Mouse (Mus musculus): ENCODE data around the gene Asl.

The Asl gene

DNA sequence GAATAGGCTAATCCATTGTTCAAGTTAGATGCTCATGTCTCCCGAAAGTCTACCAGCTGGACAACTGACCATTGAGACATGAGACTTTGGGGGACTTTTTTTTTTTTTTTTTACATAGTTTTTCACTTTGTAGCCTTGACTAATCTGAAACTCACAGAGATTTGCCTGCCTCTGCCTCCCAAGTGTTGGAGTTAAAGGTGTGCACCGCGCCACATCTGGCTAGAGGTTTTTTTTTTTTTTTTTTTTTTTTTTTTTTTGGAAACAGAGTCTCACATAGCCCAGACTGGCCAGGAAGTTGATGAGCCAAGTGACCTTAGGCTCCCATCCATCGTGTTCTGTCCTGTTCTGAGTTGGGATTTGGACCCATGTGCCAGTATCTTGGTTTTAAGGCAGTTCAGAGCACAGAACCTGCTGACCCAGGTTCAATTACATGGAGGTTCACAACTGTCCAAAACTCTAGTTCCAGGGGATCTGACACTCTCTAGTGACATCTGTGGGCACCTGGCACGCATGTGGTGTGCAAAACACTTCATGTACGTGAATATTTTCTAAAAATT is 20.9 kb downstream of the Asl start:
- H3K4me1 ChIP-seq (replicated peaks; ENCODE audit: low read depth, low read length), result peaks cover 33% of the 10 kb centered on the region
- no peak overlapping the region for H3K4me3 ChIP-seq (replicated peaks; ENCODE audit: low read length)
- H3K27me3 ChIP-seq (ENCODE audit: insufficient read depth, low read length), result peaks cover 10% of the 10 kb centered on the region
- H3K9me3 ChIP-seq (ENCODE audit: low read length), result no peaks in the 10 kb centered on the region; the same call in 1 of the 2 replicates
- peaks cover 12% of the 10 kb centered on the region for H3K36me3 ChIP-seq (ENCODE audit: insufficient read depth, low read length)
- no peak for TF ChIP-seq POU5F1 (IDR thresholded peaks at IDR 0.05; ENCODE audit: borderline replicate concordance, low read length)
- TF ChIP-seq CTCF (conservative IDR thresholded peaks at IDR 0.05; ENCODE audit: low read length), result no peak
- no peak for TF ChIP-seq NANOG (IDR thresholded peaks at IDR 0.05; ENCODE audit: borderline replicate concordance, low read length)

DNA sequence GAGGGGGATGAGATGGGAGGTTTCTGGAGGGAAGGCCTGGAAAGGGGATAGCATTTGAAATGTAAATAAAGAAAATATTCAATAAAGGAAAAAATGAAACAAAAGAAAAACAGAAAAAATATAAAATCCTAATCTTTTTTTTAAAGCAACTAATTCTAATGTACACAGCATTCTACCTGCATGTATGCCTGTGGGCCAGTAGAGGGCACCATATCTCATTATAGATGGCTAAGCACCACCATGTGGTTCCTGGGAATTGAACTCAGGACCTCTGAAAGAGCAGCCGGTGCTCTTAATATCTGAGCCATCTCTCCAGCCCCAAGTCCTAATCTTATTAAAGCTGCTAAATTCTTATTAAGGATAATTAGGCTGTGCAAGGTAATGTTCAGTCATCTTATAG is 21.7 kb downstream of the Asl start:
- Histone ChIP-seq H3K4me3 (replicated peaks; ENCODE audit: low read length) (no peak overlapping the region), H3K27me3 (ENCODE audit: insufficient read depth, low read length) (peaks cover 18% of the 10 kb centered on the region), H3K9me3 (ENCODE audit: low read length) (no peaks in the 10 kb centered on the region; the same call in 1 of the 2 replicates), H3K36me3 (ENCODE audit: insufficient read depth, low read length) (peaks cover 4% of the 10 kb centered on the region), H3K4me1 (replicated peaks; ENCODE audit: low read depth, low read length) (peaks cover 31% of the 10 kb centered on the region)
- peak; percentile 82 for TF ChIP-seq CTCF (conservative IDR thresholded peaks at IDR 0.05; ENCODE audit: low read length)
- no peak for TF ChIP-seq POU5F1 (IDR thresholded peaks at IDR 0.05; ENCODE audit: borderline replicate concordance, low read length)
- TF ChIP-seq NANOG (IDR thresholded peaks at IDR 0.05; ENCODE audit: borderline replicate concordance, low read length), result no peak

DNA sequence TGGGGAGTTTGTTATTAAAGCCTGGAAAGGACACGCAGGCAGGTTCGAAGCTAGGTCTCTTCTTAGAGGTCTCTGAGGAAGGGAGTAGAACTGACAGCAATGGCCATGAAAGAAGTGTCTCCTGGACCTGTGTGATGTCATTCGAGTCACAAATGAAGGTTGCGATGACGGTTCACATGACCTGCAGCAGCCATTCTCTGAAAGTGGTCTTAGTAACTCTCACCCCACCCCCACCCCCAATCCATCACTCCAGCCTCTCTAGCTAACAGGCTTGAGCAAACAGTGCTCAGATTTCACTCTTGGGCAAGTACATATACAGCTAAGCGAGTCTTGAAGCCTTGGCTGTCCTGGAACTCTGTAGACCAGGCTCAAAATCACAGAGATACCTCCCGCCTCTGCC is 25.8 kb downstream of the Asl start:
- TF ChIP-seq CTCF (conservative IDR thresholded peaks at IDR 0.05; ENCODE audit: low read length), result no peak
- no peak for TF ChIP-seq NANOG (IDR thresholded peaks at IDR 0.05; ENCODE audit: borderline replicate concordance, low read length)
- no peak for TF ChIP-seq POU5F1 (IDR thresholded peaks at IDR 0.05; ENCODE audit: borderline replicate concordance, low read length)
- H3K9me3 ChIP-seq (ENCODE audit: low read length), result no peaks in the 10 kb centered on the region
- H3K36me3 ChIP-seq (ENCODE audit: insufficient read depth, low read length), result peaks cover 6% of the 10 kb centered on the region; the same call in 1 of the 2 replicates
- peaks cover 38% of the 10 kb centered on the region for H3K4me1 ChIP-seq (replicated peaks; ENCODE audit: low read depth, low read length)
- peaks cover 25% of the 10 kb centered on the region for H3K27me3 ChIP-seq (ENCODE audit: insufficient read depth, low read length)
- H3K4me3 ChIP-seq (replicated peaks; ENCODE audit: low read length), result peak overlapping the region; percentile 84; the same call in 1 of the 2 replicates

DNA sequence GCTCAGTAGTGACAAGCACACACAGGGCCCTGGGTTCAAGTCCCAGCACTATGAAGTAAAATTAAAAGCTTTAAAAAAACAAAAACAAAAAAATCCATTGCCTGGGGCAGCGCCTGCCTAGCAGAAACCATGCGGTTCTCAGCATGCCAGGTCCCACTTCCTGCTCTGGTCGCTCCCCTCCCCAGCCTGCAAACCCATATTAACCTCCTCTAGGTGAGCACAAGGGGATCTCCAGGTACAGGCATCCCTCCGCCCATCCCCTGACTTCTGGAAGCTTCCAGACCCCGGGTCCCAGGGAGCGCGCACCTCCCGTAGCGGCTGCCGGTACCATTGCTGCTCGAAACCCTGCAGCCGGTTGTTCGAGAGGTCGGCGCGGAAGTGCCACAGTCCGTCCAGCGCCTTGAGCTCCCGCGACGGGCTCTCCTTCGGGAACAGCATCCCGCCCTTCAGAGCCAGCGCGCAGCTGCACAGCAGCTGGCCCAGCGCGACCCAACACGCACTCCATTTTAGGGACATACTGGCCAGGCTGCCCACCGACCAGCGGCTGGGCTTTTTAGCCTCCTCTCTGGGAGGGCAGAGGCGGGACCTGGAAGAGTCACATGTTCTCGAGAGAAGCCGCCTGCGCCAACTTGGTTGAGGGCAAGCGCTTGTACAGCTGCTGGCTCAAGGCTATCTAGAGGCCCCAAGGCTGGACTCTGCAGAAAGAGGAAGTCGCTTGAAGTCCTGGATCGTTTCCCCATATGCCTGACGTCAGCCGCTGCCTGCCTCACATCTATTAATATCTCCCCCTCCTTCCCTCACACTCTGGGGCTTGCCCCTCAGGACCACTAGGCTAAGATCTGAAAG is 26.5 kb downstream of the Asl start, which contains the start of gene Gusb:
TSS of gene Gusb (minus strand) at position 749 of the 846 bp plus-strand sequence.
- peak within 1 kb of the TSS; percentile 84 for H3K4me3 ChIP-seq (replicated peaks; ENCODE audit: low read length)
- H3K36me3 ChIP-seq (ENCODE audit: insufficient read depth, low read length), result peaks cover 6% of the 10 kb centered on the region; the same call in 1 of the 2 replicates
- TF ChIP-seq POU5F1 (IDR thresholded peaks at IDR 0.05; ENCODE audit: borderline replicate concordance, low read length), result no peak
- TF ChIP-seq CTCF (conservative IDR thresholded peaks at IDR 0.05; ENCODE audit: low read length), result no peak
- TF ChIP-seq NANOG (IDR thresholded peaks at IDR 0.05; ENCODE audit: borderline replicate concordance, low read length), result no peak
- H3K9me3 ChIP-seq (ENCODE audit: low read length), result no peaks in the 10 kb centered on the region
- H3K27me3 ChIP-seq (ENCODE audit: insufficient read depth, low read length), result peaks cover 29% of the 10 kb centered on the region
- H3K4me1 ChIP-seq (replicated peaks; ENCODE audit: low read depth, low read length), result peaks cover 45% of the 10 kb centered on the region

GRCm38 (mm10) chr5:130001356-130001987 is 27.6 kb downstream of the Asl start:
- Histone ChIP-seq H3K36me3 (ENCODE audit: insufficient read depth, low read length) (peaks cover 11% of the 10 kb centered on the region), H3K9me3 (ENCODE audit: low read length) (no peaks in the 10 kb centered on the region), H3K4me1 (replicated peaks; ENCODE audit: low read depth, low read length) (peaks cover 48% of the 10 kb centered on the region), H3K27me3 (ENCODE audit: insufficient read depth, low read length) (peaks cover 33% of the 10 kb centered on the region), H3K4me3 (replicated peaks; ENCODE audit: low read length) (peak overlapping the region; percentile 84; the same call in 1 of the 2 replicates)
- no peak for TF ChIP-seq NANOG (IDR thresholded peaks at IDR 0.05; ENCODE audit: borderline replicate concordance, low read length)
- no peak for TF ChIP-seq POU5F1 (IDR thresholded peaks at IDR 0.05; ENCODE audit: borderline replicate concordance, low read length)
- no peak for TF ChIP-seq CTCF (conservative IDR thresholded peaks at IDR 0.05; ENCODE audit: low read length)

DNA sequence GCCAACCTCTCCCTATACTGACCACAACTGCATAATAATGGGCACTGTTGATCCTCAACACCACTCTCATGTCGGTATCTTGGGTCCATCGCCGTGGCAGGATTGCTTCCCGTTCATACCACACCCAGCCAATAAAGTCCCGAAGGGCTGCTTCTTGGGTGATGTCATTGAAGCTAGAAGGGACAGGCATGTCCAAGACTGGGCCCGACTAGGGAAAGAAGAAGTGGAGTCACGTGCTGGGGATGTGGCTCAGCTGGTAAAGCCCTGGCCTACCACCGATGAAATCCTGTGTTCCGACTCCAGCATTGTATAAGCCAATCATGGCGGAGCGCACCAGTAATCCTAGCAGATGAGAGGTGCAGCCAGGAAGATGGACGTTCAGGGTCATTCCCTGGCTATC is 28.3 kb downstream of the Asl start:
- Histone ChIP-seq H3K4me1 (replicated peaks; ENCODE audit: low read depth, low read length) (peaks cover 50% of the 10 kb centered on the region), H3K9me3 (ENCODE audit: low read length) (no peaks in the 10 kb centered on the region), H3K4me3 (replicated peaks; ENCODE audit: low read length) (no peak overlapping the region), H3K27me3 (ENCODE audit: insufficient read depth, low read length) (peaks cover 33% of the 10 kb centered on the region), H3K36me3 (ENCODE audit: insufficient read depth, low read length) (peaks cover 12% of the 10 kb centered on the region)
- TF ChIP-seq NANOG (IDR thresholded peaks at IDR 0.05; ENCODE audit: borderline replicate concordance, low read length) (no peak), CTCF (conservative IDR thresholded peaks at IDR 0.05; ENCODE audit: low read length) (no peak), POU5F1 (IDR thresholded peaks at IDR 0.05; ENCODE audit: borderline replicate concordance, low read length) (no peak)

DNA sequence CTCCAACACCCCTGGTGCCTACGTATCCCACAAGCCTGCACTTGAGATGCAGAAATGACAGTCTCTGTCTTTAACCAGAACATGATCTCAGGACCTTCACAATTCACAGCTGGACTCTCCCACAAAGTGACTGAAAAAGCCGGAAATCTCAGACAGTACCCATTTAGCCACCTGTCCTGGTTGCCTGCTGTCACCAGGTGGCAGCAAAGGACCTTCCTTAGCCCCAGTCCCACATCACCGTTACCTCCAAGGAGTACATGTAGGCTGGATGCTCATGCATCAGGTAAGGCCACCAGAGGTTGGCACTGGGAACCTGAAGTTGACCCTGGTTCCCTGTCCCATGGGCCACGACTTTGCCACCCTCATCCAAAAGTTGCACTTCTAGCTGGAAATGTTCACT is 29.9 kb downstream of the Asl start:
- peaks cover 12% of the 10 kb centered on the region for H3K36me3 ChIP-seq (ENCODE audit: insufficient read depth, low read length)
- TF ChIP-seq POU5F1 (IDR thresholded peaks at IDR 0.05; ENCODE audit: borderline replicate concordance, low read length) (no peak), CTCF (conservative IDR thresholded peaks at IDR 0.05; ENCODE audit: low read length) (peak; percentile 72)
- peaks cover 59% of the 10 kb centered on the region for H3K4me1 ChIP-seq (replicated peaks; ENCODE audit: low read depth, low read length)
- H3K4me3 ChIP-seq (replicated peaks; ENCODE audit: low read length), result no peak overlapping the region
- H3K9me3 ChIP-seq (ENCODE audit: low read length), result no peaks in the 10 kb centered on the region
- peaks cover 31% of the 10 kb centered on the region for H3K27me3 ChIP-seq (ENCODE audit: insufficient read depth, low read length)

DNA sequence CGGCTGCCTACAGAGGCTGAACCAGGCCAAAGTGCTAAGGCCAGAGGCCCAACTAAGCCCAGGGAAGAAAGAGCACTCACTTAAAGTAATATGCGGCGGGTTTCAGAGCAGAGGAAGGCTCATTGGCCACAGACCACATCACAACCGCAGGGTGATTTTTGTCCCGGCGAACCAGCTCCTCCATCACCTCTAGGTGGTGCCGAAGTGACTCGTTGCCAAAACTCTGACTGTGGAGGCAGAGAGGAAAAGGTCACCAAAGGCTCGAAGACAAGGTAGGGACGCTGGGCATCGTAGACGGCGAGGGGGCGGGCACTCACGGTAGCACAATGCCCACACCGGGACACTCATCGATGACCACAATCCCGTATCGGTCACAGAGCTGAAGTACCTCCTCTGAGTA is 31.3 kb downstream of the Asl start:
- peaks cover 19% of the 10 kb centered on the region for H3K27me3 ChIP-seq (ENCODE audit: insufficient read depth, low read length)
- TF ChIP-seq POU5F1 (IDR thresholded peaks at IDR 0.05; ENCODE audit: borderline replicate concordance, low read length) (no peak), CTCF (conservative IDR thresholded peaks at IDR 0.05; ENCODE audit: low read length) (no peak), NANOG (IDR thresholded peaks at IDR 0.05; ENCODE audit: borderline replicate concordance, low read length) (no peak)
- H3K4me3 ChIP-seq (replicated peaks; ENCODE audit: low read length), result peak overlapping the region; percentile 56
- H3K4me1 ChIP-seq (replicated peaks; ENCODE audit: low read depth, low read length), result peaks cover 61% of the 10 kb centered on the region
- H3K36me3 ChIP-seq (ENCODE audit: insufficient read depth, low read length), result peaks cover 20% of the 10 kb centered on the region
- no peaks in the 10 kb centered on the region for H3K9me3 ChIP-seq (ENCODE audit: low read length)

Data from E14TG2a.4 (cell line).